Mouse (Mus musculus) CH12F3 (cell line): ENCODE measurements at regions not wholly inside any gene's neighbourhood (a gene's known extent, or its start where the extent isn't known, plus 50 kb on each side); places are given as distances from the start of the nearest gene placed in this dataset.

Experiments used
- in situ Hi-C: fragments of 300-500 bp; cut with MboI; formaldehyde crosslinking; loops from 2 replicates; pipeline ENCODE4 v1.14.3; 2020; ENCODE audit warnings: low sequenced_read_pairs

DNA sequence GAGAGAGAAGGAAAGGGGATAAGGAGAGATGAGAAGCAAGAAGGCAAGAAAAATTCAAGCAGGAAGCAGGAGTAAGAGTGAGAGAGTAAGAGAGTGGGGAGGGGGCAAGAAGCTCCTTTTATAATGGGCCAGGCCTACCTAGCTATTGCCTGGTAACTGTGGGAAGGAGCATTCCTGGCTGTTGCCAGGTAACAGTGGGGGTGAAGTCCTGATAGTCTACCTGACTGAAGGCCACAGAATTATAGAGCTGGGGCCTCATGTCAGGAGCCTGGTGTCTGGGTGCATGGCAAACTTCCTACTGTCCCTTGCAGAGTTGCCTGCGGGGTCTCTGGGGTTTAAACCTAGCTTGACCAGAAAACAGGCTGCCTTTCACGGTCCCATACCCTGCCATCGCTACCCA is 107.0 kb upstream of the Prep start:
- in situ Hi-C loops = no loop called here

GRCm38 (mm10) chr10:44945205-44945725 is 121.7 kb upstream of the Prep start:
- in situ Hi-C loops = no loop called here

DNA sequence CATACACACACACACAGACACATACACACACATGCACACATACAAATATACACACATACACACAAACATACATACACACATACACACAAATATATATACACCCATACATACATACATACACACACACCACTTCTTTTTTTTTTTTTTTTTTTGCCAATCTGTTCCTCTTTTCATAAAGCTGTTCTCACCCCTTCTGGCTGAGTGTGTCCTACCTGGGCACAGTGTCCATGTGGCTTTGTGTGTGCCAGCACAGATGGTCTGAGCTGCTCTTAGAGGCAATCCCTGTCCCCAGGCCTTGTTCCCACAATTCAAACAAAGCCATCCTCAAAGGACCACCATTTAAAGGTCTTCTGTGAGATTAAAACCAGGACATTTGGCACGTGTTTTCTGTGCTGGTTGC is 127.6 kb upstream of the Prep start:
- in situ Hi-C loops = no loop called here

GRCm38 (mm10) chr10:44936976-44937500 is 130.0 kb upstream of the Prep start:
- in situ Hi-C loops = no loop called here

DNA sequence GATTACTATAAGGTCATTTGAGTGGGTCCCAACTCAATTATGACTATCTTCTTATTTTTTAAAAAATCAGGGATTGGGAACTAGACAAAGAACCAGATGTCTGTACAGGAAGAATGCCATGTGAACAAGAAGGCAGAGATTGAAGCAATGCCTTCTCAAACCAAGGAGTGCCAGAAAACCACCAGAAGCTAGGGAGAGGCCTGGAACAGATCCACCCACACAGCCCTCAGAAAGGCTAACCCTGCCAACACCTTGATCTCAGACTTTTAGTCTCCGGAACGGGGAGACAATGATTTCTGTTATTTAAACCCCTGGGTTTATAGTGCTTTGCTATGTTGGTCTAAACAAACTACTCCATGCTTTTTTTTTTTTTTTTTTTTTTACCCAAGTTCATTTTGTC is 136.2 kb upstream of the Prep start:
- in situ Hi-C loops = no loop called here

- in situ Hi-C loops = no loop called here
These were observed 153.1 kb upstream of the Prep start for GRCm38 (mm10) chr10:44913751-44914388.

GRCm38 (mm10) chr10:44904520-44904919 is 162.5 kb upstream of the Prep start:
- in situ Hi-C loops = no loop called here

DNA sequence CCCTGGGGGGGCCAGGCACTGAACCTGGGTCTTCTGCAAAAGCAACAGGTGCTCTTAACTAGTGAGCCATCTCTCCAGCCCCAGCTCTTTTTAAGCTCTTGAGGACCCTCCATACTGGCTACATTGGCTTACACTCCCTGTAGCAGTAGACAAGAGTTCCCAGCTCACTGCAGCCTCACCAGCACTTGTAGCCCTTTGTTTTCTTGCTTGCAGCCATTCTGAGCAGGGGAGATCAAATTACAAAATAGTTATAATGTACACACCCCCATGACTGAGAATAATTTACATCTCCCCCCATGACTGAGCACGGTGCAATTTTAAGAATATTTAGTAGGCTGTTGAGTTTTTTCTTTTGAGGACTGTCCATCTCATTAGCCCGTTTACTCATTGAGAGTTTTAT is 165.8 kb upstream of the Prep start:
- in situ Hi-C loops = no loop called here

- in situ Hi-C loops = no loop called here
These were observed 174.9 kb upstream of the Prep start for GRCm38 (mm10) chr10:44892124-44892523.

- in situ Hi-C loops = no loop called here
These were observed 179.8 kb upstream of the Prep start for GRCm38 (mm10) chr10:44887081-44887683.

DNA sequence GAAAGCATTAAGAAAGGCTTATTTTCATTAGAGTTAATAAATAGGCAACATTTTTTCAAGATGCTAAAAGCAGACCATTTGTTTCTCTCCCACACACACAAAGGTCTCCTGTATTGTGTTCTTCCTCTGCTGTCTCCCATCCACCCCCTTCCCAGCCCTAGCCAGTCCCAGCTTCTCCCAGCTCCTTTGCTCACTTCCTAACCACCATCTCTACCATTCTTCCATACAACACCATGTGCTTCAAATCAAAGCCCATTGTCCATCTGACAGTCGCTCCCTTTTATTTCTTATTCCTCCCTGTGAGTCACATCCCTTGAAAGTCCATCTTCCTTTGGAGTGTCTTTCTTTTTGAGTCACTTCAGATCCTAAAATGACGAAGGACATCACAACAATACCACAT is 185.0 kb upstream of the Prep start:
- in situ Hi-C loops = no loop called here

DNA sequence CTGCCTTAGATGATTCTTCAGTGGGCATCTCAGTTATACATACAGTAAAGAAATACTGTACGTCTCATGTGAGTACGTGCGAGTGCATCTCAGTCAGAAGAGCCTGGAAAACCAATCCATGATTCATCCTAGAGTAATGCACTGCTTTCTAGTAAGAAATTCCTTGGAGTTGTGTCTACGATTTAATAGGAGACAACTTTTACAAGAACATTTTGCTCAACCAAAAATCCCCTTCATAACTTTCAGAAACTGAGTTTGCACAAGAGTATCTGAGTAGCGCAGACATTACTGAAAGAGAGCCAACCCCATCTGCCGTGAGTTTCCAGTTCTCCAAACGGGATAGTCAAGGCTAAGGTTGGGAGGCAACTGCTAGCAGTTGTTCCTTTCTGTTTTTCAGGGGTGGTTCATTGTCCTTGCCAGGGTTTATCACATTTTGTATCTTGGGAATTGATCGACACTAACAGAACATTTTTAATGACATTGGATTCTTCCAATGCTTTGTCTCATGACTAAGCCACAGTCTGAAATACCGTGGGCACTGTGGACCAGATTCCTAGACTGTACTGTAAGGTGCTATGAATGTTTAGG is 189.8 kb upstream of the Prep start:
- in situ Hi-C loops = no loop called here

- in situ Hi-C loops = no loop called here
These were observed 193.2 kb upstream of the Prep start for GRCm38 (mm10) chr10:44873642-44874285.

GRCm38 (mm10) chr10:44864191-44864747 is 202.7 kb upstream of the Prep start:
- in situ Hi-C loops = no loop called here

GRCm38 (mm10) chr10:44862360-44862674 is 204.7 kb upstream of the Prep start:
- in situ Hi-C loops = no loop called here

GRCm38 (mm10) chr10:44861671-44862359 is 205.2 kb upstream of the Prep start:
- in situ Hi-C loops = no loop called here

- in situ Hi-C loops = no loop called here
These were observed 209.6 kb upstream of the Prep start for GRCm38 (mm10) chr10:44857444-44857843.

- in situ Hi-C loops = no loop called here
These were observed 212.9 kb upstream of the Prep start for GRCm38 (mm10) chr10:44854109-44854508.

GRCm38 (mm10) chr10:44849016-44849415 is 218.0 kb upstream of the Prep start:
- in situ Hi-C loops = no loop called here

GRCm38 (mm10) chr10:44846765-44847164 is 220.2 kb upstream of the Prep start:
- in situ Hi-C loops = no loop called here

GRCm38 (mm10) chr10:44846149-44846548 is 220.9 kb upstream of the Prep start:
- in situ Hi-C loops = no loop called here
